Mouse (Mus musculus) left cerebral cortex, postnatal 14 days (tissue): ENCODE measurements around the gene Cib3. TPM values are rescaled to one million over a fixed set of nuclear protein-coding genes. Genes with fewer than 3 reads are reported as not detected.

ENCODE experiments used
- DNase-seq, 2 experiments: peaks; one replicate each; pipeline ENCODE4 v3.0.0; 2021 to 2022; ENCODE audit warnings: low spot score in 2 of 2, mixed read lengths in 1 of 2
- intact Hi-C: fragments of 180-260 bp; cut with DNase I; formaldehyde crosslinking; loops from one replicate; pipeline ENCODE4 v1.15.1; 2025
- long read RNA-seq, 2 experiments: library from polyadenylated mRNA; stranded (forward); transcript quantifications; one replicate each; pipeline ENCODE4 v2.0.0; 2021
- total RNA-seq, 2 experiments: library from RNA; stranded (reverse); gene quantifications; 2 replicates each; pipeline ENCODE4 v1.2.3; 2021

Cib3 gene
- total RNA-seq: not detected
- long read RNA-seq, experiment 1: 0 reads
- long read RNA-seq, experiment 2: 0 reads

GRCm38 (mm10) chr8:72212751-72213150 is at the start of gene Cib3:
Gene Cib3, minus strand, starts transcription at chr8:72212837.
- intact Hi-C loops: no loop called here
- DNase-seq: peak; percentile 13 to 48

- DNase-seq: no peak
- intact Hi-C loops: loop anchor here (2.0 kb wide), 1 partner anchor 103 kb away; no protein-coding TSS in a partner anchor
These were observed 49.2 kb upstream of the Cib3 start for GRCm38 (mm10) chr8:72261872-72262271.

- intact Hi-C loops: loop anchor here (2.0 kb wide), 1 partner anchor 103 kb away; no protein-coding TSS in a partner anchor
- DNase-seq: no peak
These were observed 48.8 kb upstream of the Cib3 start for GRCm38 (mm10) chr8:72261431-72261830.

- DNase-seq: peak; percentile 65 to 73
- intact Hi-C loops: loop anchor here (2.0 kb wide), 1 partner anchor 104 kb away; no protein-coding TSS in a partner anchor
These were observed 48.4 kb upstream of the Cib3 start for GRCm38 (mm10) chr8:72261019-72261418.

GRCm38 (mm10) chr8:72260585-72260984 is 47.9 kb upstream of the Cib3 start:
- DNase-seq: no peak
- intact Hi-C loops: loop anchor here (2.0 kb wide), 1 partner anchor 104 kb away; no protein-coding TSS in a partner anchor

GRCm38 (mm10) chr8:72259862-72260261 is 47.2 kb upstream of the Cib3 start:
- intact Hi-C loops: loop anchor here (2.0 kb wide), 1 partner anchor 105 kb away; no protein-coding TSS in a partner anchor
- no peak for DNase-seq

GRCm38 (mm10) chr8:72257902-72258238 is 45.2 kb upstream of the Cib3 start:
- intact Hi-C loops: no loop called here
- DNase-seq: no peak

GRCm38 (mm10) chr8:72257171-72257901 is 44.7 kb upstream of the Cib3 start:
- peak; percentile 57 to 62 for DNase-seq
- intact Hi-C loops: no loop called here

- no peak for DNase-seq
- intact Hi-C loops: loop anchor here (10.0 kb wide), 1 partner anchor 70 kb away; no protein-coding TSS in a partner anchor
These were observed 32.0 kb upstream of the Cib3 start for GRCm38 (mm10) chr8:72244610-72245009.

- DNase-seq: no peak
- intact Hi-C loops: loop anchor here (10.0 kb wide), 1 partner anchor 67 kb away; no protein-coding TSS in a partner anchor
These were observed 29.6 kb upstream of the Cib3 start for GRCm38 (mm10) chr8:72242226-72242625.

- no peak for DNase-seq
- intact Hi-C loops: loop anchor here (10.0 kb wide), 1 partner anchor 66 kb away; no protein-coding TSS in a partner anchor
These were observed 28.3 kb upstream of the Cib3 start for GRCm38 (mm10) chr8:72240951-72241350.

- intact Hi-C loops: loop anchor here (10.0 kb wide), 1 partner anchor 66 kb away; no protein-coding TSS in a partner anchor
These were observed 27.7 kb upstream of the Cib3 start for GRCm38 (mm10) chr8:72240403-72240763.

GRCm38 (mm10) chr8:72239499-72240402 is 27.1 kb upstream of the Cib3 start, which contains the start of gene Ap1m1:
Gene Ap1m1, plus strand, starts transcription at chr8:72240018.
- intact Hi-C loops: loop anchor here (10.0 kb wide), 1 partner anchor 65 kb away; no protein-coding TSS in a partner anchor
- DNase-seq: peak; percentile 97 to 98

More at GRCm38 (mm10) chr8:72240403-72240763, 27.7 kb upstream of the Cib3 start:
- DNase-seq: no peak

- intact Hi-C loops: no loop called here
- DNase-seq: no peak
These were observed 10.0 kb upstream of the Cib3 start for GRCm38 (mm10) chr8:72222656-72223055.

GRCm38 (mm10) chr8:72220758-72221157 is 8.1 kb upstream of the Cib3 start:
- intact Hi-C loops: no loop called here
- DNase-seq: no peak

- intact Hi-C loops: no loop called here
- peak; percentile 92 to 93 for DNase-seq
These were observed 7.1 kb upstream of the Cib3 start, which contains the start of gene Fam32a for GRCm38 (mm10) chr8:72219541-72220363. Gene Fam32a, plus strand, starts transcription at chr8:72219730.

GRCm38 (mm10) chr8:72218781-72219540 is 6.3 kb upstream of the Cib3 start:
- intact Hi-C loops: no loop called here
- DNase-seq: no peak

- DNase-seq: no peak
- intact Hi-C loops: no loop called here
These were observed 3.2 kb upstream of the Cib3 start for GRCm38 (mm10) chr8:72215871-72216270.
